Mouse (Mus musculus): ENCODE results near the gene Skap2. TPM values are rescaled to one million over a fixed set of nuclear protein-coding genes. Genes with fewer than 3 reads are reported as not detected.

Gene Skap2
- total RNA-seq, 2 experiments from 2014 or later, result 34.8 to 37.2 TPM

Other genes starting within 250 kb of the Skap2 start
- not detected in 2 replicates for gene Hoxa1, start 145.8 kb upstream of the Skap2 start, total RNA-seq (2015; ENCODE audit: low replicate concordance)
- not detected in 2 replicates for gene Hoxa1, start 145.8 kb upstream of the Skap2 start, total RNA-seq (2017; ENCODE audit: low replicate concordance)
- gene Hoxa2, start 152.3 kb upstream of the Skap2 start, total RNA-seq (2015; ENCODE audit: low replicate concordance), result not detected in 2 replicates
- not detected in 2 replicates for gene Hoxa2, start 152.3 kb upstream of the Skap2 start, total RNA-seq (2017; ENCODE audit: low replicate concordance)
- gene 5730596B20Rik, start 164.9 kb upstream of the Skap2 start, total RNA-seq (2015; ENCODE audit: low replicate concordance), result not detected in 2 replicates
- gene 5730596B20Rik, start 164.9 kb upstream of the Skap2 start, total RNA-seq (2017; ENCODE audit: low replicate concordance), result not detected in 2 replicates
- gene Hoxa4, start 179.2 kb upstream of the Skap2 start, total RNA-seq (2015; ENCODE audit: low replicate concordance), result not detected in 2 replicates
- gene Hoxa4, start 179.2 kb upstream of the Skap2 start, total RNA-seq (2017; ENCODE audit: low replicate concordance), result 0.34 TPM in 1 of 2 replicates, not detected in the other
- not detected in 2 replicates for gene Hoxa5, start 192.0 kb upstream of the Skap2 start, total RNA-seq (2015; ENCODE audit: low replicate concordance)
- 0.17 and 0.56 TPM in 2 replicates for gene Hoxa5, start 192.0 kb upstream of the Skap2 start, total RNA-seq (2017; ENCODE audit: low replicate concordance)
- not detected in 2 replicates for gene Hoxa6, start 196.2 kb upstream of the Skap2 start, total RNA-seq (2015; ENCODE audit: low replicate concordance)
- gene Hoxa6, start 196.2 kb upstream of the Skap2 start, total RNA-seq (2017; ENCODE audit: low replicate concordance), result not detected in 2 replicates
- not detected in 2 replicates for gene Hoxa3, start 200.8 kb upstream of the Skap2 start, total RNA-seq (2015; ENCODE audit: low replicate concordance)
- gene Hoxa3, start 200.8 kb upstream of the Skap2 start, total RNA-seq (2017; ENCODE audit: low replicate concordance), result not detected in 2 replicates
- gene Gm28308, start 200.8 kb upstream of the Skap2 start, total RNA-seq (2015; ENCODE audit: low replicate concordance), result not detected in 2 replicates
- not detected in 2 replicates for gene Gm28308, start 200.8 kb upstream of the Skap2 start, total RNA-seq (2017; ENCODE audit: low replicate concordance)
- gene Hoxa7, start 209.3 kb upstream of the Skap2 start, total RNA-seq (2015; ENCODE audit: low replicate concordance), result 0.77 and 2.5 TPM in 2 replicates
- gene Hoxa7, start 209.3 kb upstream of the Skap2 start, total RNA-seq (2017; ENCODE audit: low replicate concordance), result 1.3 and 2.1 TPM in 2 replicates
- 3.3 TPM in 1 of 2 replicates, not detected in the other for gene Hoxa9, start 218.5 kb upstream of the Skap2 start, total RNA-seq (2015; ENCODE audit: low replicate concordance)
- gene Hoxa9, start 218.5 kb upstream of the Skap2 start, total RNA-seq (2017; ENCODE audit: low replicate concordance), result 2.5 and 4.0 TPM in 2 replicates
- not detected in 2 replicates for gene Hoxa10, start 228.3 kb upstream of the Skap2 start, total RNA-seq (2015; ENCODE audit: low replicate concordance)
- gene Hoxa10, start 228.3 kb upstream of the Skap2 start, total RNA-seq (2017; ENCODE audit: low replicate concordance), result not detected in 2 replicates
- gene Hoxa11, start 233.3 kb upstream of the Skap2 start, total RNA-seq (2015; ENCODE audit: low replicate concordance), result not detected in 2 replicates
- gene Hoxa11, start 233.3 kb upstream of the Skap2 start, total RNA-seq (2017; ENCODE audit: low replicate concordance), result not detected in 2 replicates
- not detected in 2 replicates for gene Hoxa13, start 248.3 kb upstream of the Skap2 start, total RNA-seq (2015; ENCODE audit: low replicate concordance)
- not detected in 2 replicates for gene Hoxa13, start 248.3 kb upstream of the Skap2 start, total RNA-seq (2017; ENCODE audit: low replicate concordance)